Mouse (Mus musculus) neural tube, embryonic 13.5 days (tissue): ENCODE results near the gene Rprd1b. TPM values are rescaled to one million over a fixed set of nuclear protein-coding genes. Genes with fewer than 3 reads are reported as not detected.

Experiments used
- ATAC-seq: fragments of 200-750 bp; cut with Nextera tagmentation; 2 replicates; pipeline ENCODE4 v1.8.0; 2017; ENCODE audit warnings: low read depth, mild to moderate bottlenecking, moderate TSS enrichment, moderate library complexity
- H3K27ac ChIP-seq: fragments of 300-500 bp; sonication (generic); replicated peaks from 2 replicates; pipeline ENCODE4 v1.5.1; 2015; ENCODE audit warnings: moderate library complexity, mild to moderate bottlenecking, inconsistent platforms
- H3K27me3 ChIP-seq: fragments of 300-500 bp; sonication (generic); 2 replicates; pipeline ENCODE4 v1.6.1; 2015; ENCODE audit warnings: mild to moderate bottlenecking, inconsistent platforms
- H3K36me3 ChIP-seq: fragments of 300-500 bp; sonication (generic); 2 replicates; pipeline ENCODE4 v1.6.1; 2015; ENCODE audit warnings: mild to moderate bottlenecking, inconsistent platforms
- H3K4me1 ChIP-seq: fragments of 300-500 bp; sonication (generic); replicated peaks from 2 replicates; pipeline ENCODE4 v1.6.1; 2015; ENCODE audit warnings: inconsistent platforms
- H3K4me2 ChIP-seq: fragments of 300-500 bp; sonication (generic); 2 replicates; pipeline ENCODE4 v1.6.1; 2015; ENCODE audit warnings: inconsistent platforms, mild to moderate bottlenecking, moderate library complexity
- H3K4me3 ChIP-seq: fragments of 300-500 bp; sonication (generic); 2 replicates; pipeline ENCODE4 v1.5.1; 2015; ENCODE audit warnings: mild to moderate bottlenecking, inconsistent platforms
- H3K9ac ChIP-seq: fragments of 300-500 bp; sonication (generic); 2 replicates; pipeline ENCODE4 v1.6.1; 2015; ENCODE audit warnings: moderate library complexity, mild to moderate bottlenecking, inconsistent platforms
- H3K9me3 ChIP-seq: fragments of 300-500 bp; sonication (generic); 2 replicates; pipeline ENCODE4 v1.6.1; 2016; ENCODE audit warnings: inconsistent platforms
- WGBS: fragments of 180-500 bp; shearing (Covaris S2); methylation state at CpG from one replicate; pipeline ENCODE4 v1.1.7; 2015; 5-methylcytosine and 5-hydroxymethylcytosine counted together
- polyA plus RNA-seq: library from polyadenylated mRNA; unstranded; fragments of >200 nt; fragmentation: Nextera tagmentation; extraction: Ambion mirVana; gene quantifications from 2 replicates; pipeline ENCODE4 v1.2.1, GENCODE M21; 2015

The Rprd1b gene
- polyA plus RNA-seq, 1 experiment from 2014 or later, result 34.5 TPM

DNA sequence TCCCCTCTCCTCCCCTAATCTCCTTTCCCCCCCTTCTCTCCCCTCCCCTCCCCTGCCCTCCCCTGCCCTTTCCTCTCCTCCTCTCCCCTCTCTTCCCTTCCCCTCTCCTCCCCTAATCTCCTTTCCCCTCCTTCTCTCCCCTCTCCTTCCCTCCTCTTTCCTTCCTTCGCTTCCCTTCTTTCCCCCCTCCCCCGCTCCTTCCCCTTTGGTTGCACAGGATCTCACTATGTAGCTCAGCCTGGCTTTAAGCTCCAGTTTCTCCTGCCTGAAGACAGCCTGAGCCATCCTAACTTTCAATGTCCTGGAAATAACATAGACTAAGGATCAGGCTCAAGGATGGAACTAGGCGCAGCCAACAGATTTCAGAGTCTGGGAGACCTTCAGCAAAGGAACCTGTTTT is 115.5 kb downstream of the Rprd1b start:
- Histone ChIP-seq H3K4me1 (peaks cover 41% of the 10 kb centered on the region), H3K27me3 (peaks cover 12% of the 10 kb centered on the region), H3K4me2 (no peak overlapping the region), H3K27ac (no peak overlapping the region), H3K36me3 (no peaks in the 10 kb centered on the region), H3K9ac (no peak overlapping the region), H3K4me3 (no peak overlapping the region), H3K9me3 (no peaks in the 10 kb centered on the region)
- no peak for ATAC-seq
- WGBS, result 71% methylated on average over 3 of the region's 3 CpGs

DNA sequence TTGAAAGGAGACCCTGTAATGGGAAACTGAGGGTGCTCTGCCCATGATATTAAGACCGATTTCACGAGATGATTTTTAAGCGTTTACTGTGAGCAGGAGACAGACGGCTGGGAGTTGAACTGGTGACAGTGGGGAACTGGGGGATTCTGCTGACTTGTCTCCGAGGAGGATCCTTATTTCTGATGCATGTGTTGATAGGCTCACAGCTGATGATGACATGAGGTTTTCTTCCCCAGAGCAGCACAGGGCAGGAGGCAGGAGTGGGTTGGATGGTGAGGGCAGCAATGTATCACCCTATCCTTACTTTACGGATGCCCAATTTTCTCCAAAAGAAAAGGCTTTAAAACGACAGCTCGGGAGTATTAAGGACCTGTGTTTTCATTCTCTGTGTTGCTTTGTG is 116.0 kb downstream of the Rprd1b start:
- Histone ChIP-seq H3K9me3 (no peaks in the 10 kb centered on the region), H3K27ac (no peak overlapping the region), H3K4me2 (no peak overlapping the region), H3K4me1 (peaks cover 38% of the 10 kb centered on the region), H3K27me3 (peaks cover 12% of the 10 kb centered on the region), H3K36me3 (no peaks in the 10 kb centered on the region), H3K4me3 (no peak overlapping the region), H3K9ac (no peak overlapping the region)
- ATAC-seq, result no peak
- 47% methylated on average over 8 of the region's 8 CpGs for WGBS

DNA sequence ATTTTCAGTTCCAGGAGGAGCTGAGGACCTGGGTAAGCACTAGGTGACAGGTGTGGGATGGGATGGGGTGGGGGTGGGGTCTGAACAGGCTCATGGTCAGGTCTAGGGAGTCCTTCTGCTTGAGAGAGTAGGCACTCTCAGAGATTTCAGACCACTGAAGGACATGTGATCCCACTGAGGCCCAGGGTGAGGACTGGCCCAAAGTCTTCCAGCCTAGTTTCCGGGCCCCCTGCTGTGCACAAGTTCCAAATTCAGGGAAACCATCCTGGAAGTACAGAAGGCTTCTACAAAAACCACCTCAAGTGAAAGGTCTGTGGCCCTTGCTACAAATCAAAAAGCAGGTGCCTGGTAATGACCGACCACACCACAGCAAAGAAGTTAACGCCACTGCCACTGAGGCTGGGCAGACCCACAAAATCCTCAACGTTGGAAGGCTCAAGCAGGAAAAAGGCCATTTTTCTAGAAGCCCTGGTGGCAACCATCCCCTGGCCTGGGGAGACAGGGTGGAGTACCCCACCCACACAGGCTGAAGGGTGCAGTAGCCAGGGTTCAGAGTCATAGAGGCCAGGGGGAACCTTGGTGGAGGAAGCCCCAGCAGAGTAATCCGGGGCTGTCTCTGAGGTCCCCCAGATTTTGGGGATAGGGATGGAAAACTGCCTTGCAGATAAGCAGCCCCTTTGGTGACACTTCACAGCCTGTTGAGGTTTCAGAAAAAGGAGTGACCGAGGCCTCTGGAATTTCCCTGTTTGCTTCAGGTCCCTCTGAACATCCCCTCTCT is 116.6 kb downstream of the Rprd1b start:
- Histone ChIP-seq H3K36me3 (no peaks in the 10 kb centered on the region), H3K27me3 (peaks cover 12% of the 10 kb centered on the region), H3K4me1 (peaks cover 31% of the 10 kb centered on the region), H3K27ac (no peak overlapping the region), H3K9me3 (no peaks in the 10 kb centered on the region), H3K4me2 (peak overlapping the region; percentile 56), H3K9ac (no peak overlapping the region), H3K4me3 (no peak overlapping the region)
- 88% methylated on average over 6 of the region's 6 CpGs for WGBS
- no peak for ATAC-seq

DNA sequence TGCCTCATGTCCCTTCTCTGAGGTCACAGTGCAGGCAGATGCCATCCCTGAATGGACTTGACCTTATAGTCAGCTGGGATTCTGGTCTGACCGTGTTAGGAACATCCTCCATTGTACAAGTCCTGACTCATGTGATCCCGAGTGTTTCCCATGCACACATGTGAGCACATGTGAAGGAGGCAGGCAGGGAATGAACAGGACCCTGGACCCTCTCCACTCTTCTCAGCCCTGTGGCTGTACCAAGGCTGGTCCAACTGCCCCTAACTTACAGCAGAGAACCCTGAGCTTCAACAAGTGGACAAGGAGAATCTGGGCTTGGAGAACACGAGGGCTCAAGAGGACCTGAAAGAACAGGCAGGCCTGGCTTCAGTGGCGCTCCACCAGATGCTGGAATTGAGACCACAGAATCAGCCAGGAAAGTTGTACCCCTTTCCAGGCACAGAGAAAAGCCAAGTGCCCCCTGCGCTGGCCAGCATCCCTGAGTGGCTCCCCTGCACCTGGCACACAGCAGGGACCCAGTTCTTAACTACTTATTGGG is 117.3 kb downstream of the Rprd1b start:
- H3K36me3 ChIP-seq, result no peaks in the 10 kb centered on the region
- no peaks in the 10 kb centered on the region for H3K9me3 ChIP-seq
- peaks cover 12% of the 10 kb centered on the region for H3K27me3 ChIP-seq
- peak overlapping the region; percentile 33 for H3K4me3 ChIP-seq
- peak overlapping the region; percentile 56 for H3K4me2 ChIP-seq
- peaks cover 25% of the 10 kb centered on the region for H3K4me1 ChIP-seq
- ATAC-seq, result no peak
- no peak overlapping the region for H3K27ac ChIP-seq
- 0 out of 2 replicates have a peak overlapping the region, but pooled peaks have one; percentile 53 for H3K9ac ChIP-seq
- 63% methylated on average over 5 of the region's 5 CpGs for WGBS

DNA sequence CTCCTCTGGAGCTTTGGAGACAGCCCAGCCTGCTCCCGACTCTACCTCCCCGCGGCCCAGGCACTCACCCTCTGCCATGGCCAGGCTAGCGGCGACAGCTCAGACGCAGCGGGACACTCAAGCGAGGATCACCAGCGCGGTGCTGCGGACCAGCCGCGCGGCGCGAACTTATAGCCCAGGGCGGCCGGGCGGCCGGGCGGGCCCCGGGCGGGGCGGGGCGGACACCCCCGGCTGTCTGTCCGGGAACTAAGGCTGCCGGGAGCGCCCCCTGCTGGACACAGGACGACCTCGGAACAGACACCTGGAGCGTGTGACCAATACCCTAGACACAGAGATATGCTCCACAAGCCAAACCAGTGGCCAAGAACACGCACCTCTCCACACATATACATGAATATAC is 117.9 kb downstream of the Rprd1b start, which contains the start of gene Tgm2:
TSS of gene Tgm2 (minus strand) at position 214 of the 400 bp plus-strand sequence.
- ATAC-seq, result 0 out of 2 replicates have a peak, but pooled peaks have one; percentile 38
- 0 out of 2 replicates have a peak, but pooled peaks cover 4% of the 10 kb centered on the region for H3K9me3 ChIP-seq
- H3K4me1 ChIP-seq, result peaks cover 19% of the 10 kb centered on the region
- WGBS, result 3% methylated on average over 26 of the region's 33 CpGs
- H3K27me3 ChIP-seq, result peaks cover 12% of the 10 kb centered on the region
- H3K9ac ChIP-seq, result peak within 1 kb of the TSS; percentile 53
- H3K4me3 ChIP-seq, result peak within 1 kb of the TSS; percentile 33
- H3K4me2 ChIP-seq, result peak within 1 kb of the TSS; percentile 56
- H3K36me3 ChIP-seq, result no peaks in the 10 kb centered on the region
- H3K27ac ChIP-seq, result no peak within 1 kb of the TSS

DNA sequence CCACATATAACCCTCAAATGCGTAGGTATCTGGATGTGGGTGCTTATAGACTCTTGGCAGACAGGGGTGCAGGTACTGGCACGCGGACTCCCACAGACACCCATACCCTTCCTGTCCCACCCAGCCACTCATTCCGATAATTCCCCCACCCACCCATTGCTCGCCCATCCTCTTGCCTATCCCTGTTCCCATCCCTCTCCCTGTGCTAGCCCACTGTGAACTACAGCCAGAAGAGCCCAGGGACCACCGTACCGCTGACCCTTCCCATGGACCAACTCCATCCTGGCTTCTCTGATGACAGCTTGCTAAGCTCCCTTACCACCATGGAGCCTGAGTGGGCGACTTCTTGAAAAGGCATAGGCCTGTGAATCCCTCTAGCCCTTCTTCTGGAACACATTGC is 118.7 kb downstream of the Rprd1b start:
- Histone ChIP-seq H3K9me3 (0 out of 2 replicates have a peak, but pooled peaks cover 4% of the 10 kb centered on the region), H3K4me2 (no peak overlapping the region), H3K9ac (no peak overlapping the region), H3K4me1 (peaks cover 18% of the 10 kb centered on the region), H3K36me3 (no peaks in the 10 kb centered on the region), H3K4me3 (no peak overlapping the region), H3K27ac (no peak overlapping the region), H3K27me3 (peaks cover 12% of the 10 kb centered on the region)
- WGBS, result 92% methylated on average over 8 of the region's 8 CpGs
- no peak for ATAC-seq

DNA sequence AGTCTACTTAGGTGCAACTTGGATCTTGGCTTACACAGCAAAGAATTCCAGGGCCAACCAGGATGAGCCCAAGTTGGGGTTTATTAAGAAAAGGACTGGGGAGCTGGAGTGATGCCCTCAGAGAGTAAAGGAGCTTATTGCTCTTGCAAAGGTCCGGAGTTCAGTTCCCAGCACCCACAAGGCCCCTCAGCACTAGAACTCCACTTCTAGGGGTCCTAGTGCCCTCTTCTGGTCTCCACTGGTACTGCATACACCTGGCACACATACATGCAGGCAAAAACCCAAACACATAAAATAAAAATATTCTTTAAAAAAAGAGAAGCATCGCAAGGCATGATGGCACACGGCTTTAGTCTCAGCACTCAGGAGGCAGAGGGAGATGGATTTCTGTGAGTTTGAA is 122.8 kb downstream of the Rprd1b start:
- Histone ChIP-seq H3K36me3 (no peaks in the 10 kb centered on the region), H3K27me3 (peaks cover 2% of the 10 kb centered on the region; the same call in 1 of the 2 replicates), H3K9me3 (0 out of 2 replicates have a peak, but pooled peaks cover 4% of the 10 kb centered on the region), H3K27ac (no peak overlapping the region), H3K4me3 (no peak overlapping the region), H3K4me2 (no peak overlapping the region), H3K4me1 (peaks cover 23% of the 10 kb centered on the region), H3K9ac (no peak overlapping the region)
- ATAC-seq, result no peak
- 96% methylated on average over 3 of the region's 3 CpGs for WGBS

DNA sequence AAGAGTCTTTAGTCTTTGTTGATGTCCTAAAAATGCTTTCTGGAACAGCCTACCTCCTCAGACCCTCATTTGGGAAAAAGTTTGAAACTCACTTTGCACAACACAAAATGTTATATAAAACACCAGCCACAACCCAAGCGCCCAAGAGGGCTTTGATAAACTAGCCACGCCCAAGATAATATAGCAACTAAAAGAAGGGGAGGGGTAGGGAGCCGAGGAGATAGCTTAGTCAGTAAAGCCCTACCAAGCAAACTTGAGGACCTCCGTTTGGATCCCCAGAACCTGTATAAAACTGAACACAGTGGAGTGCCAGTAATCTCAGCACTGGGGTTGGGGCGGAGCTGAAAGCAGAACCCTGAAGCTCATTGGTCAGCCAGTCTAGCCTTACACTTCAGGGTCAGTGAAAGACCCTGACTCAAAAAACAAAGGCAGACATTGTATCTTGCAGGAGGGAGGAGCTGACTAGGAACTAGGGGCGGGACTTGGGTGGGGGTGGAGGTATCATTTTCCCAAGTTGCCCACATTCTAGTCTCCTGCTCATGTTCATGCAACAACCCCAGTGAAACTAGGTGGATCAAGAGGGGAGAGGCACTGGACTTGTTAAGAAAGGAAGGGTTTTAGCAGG is 124.5 kb downstream of the Rprd1b start:
- no peaks in the 10 kb centered on the region for H3K36me3 ChIP-seq
- 38% methylated on average over 6 of the region's 6 CpGs for WGBS
- peaks cover 21% of the 10 kb centered on the region for H3K4me1 ChIP-seq
- no peak overlapping the region for H3K9ac ChIP-seq
- 0 out of 2 replicates have a peak overlapping the region, but pooled peaks have one; percentile 38 for H3K27ac ChIP-seq
- peak overlapping the region; percentile 60; the same call in 1 of the 2 replicates for H3K4me2 ChIP-seq
- H3K27me3 ChIP-seq, result no peaks in the 10 kb centered on the region
- H3K9me3 ChIP-seq, result 0 out of 2 replicates have a peak, but pooled peaks cover 4% of the 10 kb centered on the region
- peak; percentile 59 for ATAC-seq
- H3K4me3 ChIP-seq, result no peak overlapping the region

DNA sequence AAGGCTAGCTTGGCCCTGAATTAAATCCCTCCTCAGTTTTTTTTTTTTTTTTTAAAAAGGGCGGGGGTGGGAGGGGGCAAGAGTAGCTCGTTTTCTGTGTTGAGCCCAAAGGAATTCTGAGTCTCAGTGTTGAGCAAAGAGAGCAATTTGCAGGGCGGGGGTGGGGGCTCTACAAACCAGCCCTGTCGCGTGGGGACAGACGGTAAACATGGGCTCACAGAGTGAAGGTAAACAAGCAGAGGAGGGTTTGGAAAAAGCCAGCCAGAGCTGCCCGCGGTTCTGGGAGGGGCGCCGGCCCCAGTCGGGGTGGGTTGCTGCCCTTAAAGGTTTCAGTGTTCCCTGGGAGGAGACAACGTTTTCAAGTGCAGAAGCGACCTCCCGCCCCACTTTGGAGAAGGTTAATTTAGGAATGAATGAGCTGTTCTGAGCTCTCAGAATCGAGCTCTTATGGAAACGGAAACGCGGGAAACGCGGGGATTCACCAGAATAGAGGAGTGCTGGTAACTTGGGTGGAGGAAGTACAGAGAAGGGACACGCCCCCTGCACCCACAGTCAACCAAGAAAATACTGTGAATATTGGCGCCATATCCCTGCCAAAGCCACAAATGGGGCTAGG is 125.5 kb downstream of the Rprd1b start:
- H3K9me3 ChIP-seq, result 0 out of 2 replicates have a peak, but pooled peaks cover 4% of the 10 kb centered on the region
- peaks cover 21% of the 10 kb centered on the region for H3K4me1 ChIP-seq
- peak overlapping the region; percentile 46 for H3K27ac ChIP-seq
- H3K9ac ChIP-seq, result peak overlapping the region; percentile 62
- ATAC-seq, result 0 out of 2 replicates have a peak, but pooled peaks have one; percentile 30
- H3K27me3 ChIP-seq, result no peaks in the 10 kb centered on the region
- H3K4me2 ChIP-seq, result peak overlapping the region; percentile 60
- H3K4me3 ChIP-seq, result peak overlapping the region; percentile 31
- H3K36me3 ChIP-seq, result no peaks in the 10 kb centered on the region
- WGBS, result 2% methylated on average over 22 of the region's 22 CpGs

DNA sequence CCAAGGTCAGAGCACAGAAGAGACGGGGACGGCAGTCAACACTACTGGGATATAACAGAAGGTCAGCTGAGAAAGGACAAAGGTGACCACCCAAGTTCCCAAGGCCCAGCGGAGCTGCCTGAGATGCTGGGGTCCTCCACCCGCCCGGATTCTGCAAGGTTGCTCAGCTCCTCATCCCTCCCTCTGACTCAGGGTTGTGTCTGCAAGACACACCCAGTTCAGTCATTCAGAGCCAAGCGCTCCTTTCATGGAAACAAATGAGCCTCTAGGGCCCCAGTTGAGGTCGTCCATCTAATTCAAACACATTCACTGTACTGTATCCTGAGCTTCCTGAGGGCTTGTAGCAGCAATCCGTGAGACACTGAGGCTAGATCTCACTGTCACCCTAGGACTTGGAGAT is 126.3 kb downstream of the Rprd1b start:
- H3K4me2 ChIP-seq, result no peak overlapping the region
- H3K4me3 ChIP-seq, result no peak overlapping the region
- no peak for ATAC-seq

DNA sequence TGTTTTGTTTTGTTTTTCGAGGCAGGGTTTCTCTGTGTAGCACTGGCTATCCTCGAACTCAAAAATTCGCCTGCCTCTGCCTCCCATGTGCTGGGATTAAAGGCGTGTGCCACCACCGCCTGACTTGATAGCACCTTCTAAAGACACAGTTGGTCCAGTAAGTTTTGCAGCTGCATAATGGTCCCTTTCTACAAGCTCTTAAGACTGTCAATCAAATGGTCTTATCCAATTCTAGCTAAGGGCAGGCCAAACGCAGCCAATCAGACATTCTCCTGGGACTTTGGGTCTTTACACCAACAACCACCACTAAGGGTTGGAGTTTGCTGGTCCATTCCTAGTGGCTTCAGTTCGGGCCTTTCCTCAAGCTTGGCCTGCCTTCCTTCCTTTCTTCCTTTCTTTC is 126.8 kb downstream of the Rprd1b start:
- 85% methylated on average over 7 of the region's 7 CpGs for WGBS
- H3K4me3 ChIP-seq, result no peak overlapping the region
- peaks cover 26% of the 10 kb centered on the region for H3K4me1 ChIP-seq
- no peaks in the 10 kb centered on the region for H3K27me3 ChIP-seq
- no peak overlapping the region for H3K9ac ChIP-seq
- H3K9me3 ChIP-seq, result 0 out of 2 replicates have a peak, but pooled peaks cover 4% of the 10 kb centered on the region
- no peak overlapping the region for H3K4me2 ChIP-seq
- no peak for ATAC-seq
- H3K27ac ChIP-seq, result no peak overlapping the region
- H3K36me3 ChIP-seq, result no peaks in the 10 kb centered on the region

More for the DNA sequence above, 126.3 kb downstream of the Rprd1b start:
- 0 out of 2 replicates have a peak, but pooled peaks cover 4% of the 10 kb centered on the region for H3K9me3 ChIP-seq
- 33% methylated on average over 8 of the region's 8 CpGs for WGBS
- no peak overlapping the region for H3K27ac ChIP-seq
- peaks cover 24% of the 10 kb centered on the region for H3K4me1 ChIP-seq
- no peaks in the 10 kb centered on the region for H3K36me3 ChIP-seq
- no peak overlapping the region for H3K9ac ChIP-seq
- no peaks in the 10 kb centered on the region for H3K27me3 ChIP-seq
